Mouse (Mus musculus) small intestine, adult 2 months (tissue): ENCODE results near the gene Rtkn2.

Source experiments
- CTCF ChIP-seq: fragments of 200-500 bp; IDR thresholded peaks from 2 replicates; pipeline ENCODE4 v1.5.1; 2012; ENCODE audit warnings: low read depth, mild to moderate bottlenecking, control low read depth, inconsistent platforms, low read length, moderate library complexity, mixed read lengths; ENCODE audit not compliant: insufficient replicate concordance, insufficient read length; ENCODE audit errors: extremely low read depth
- POLR2A ChIP-seq: fragments of 200-500 bp; IDR thresholded peaks from 2 replicates; pipeline ENCODE4 v1.6.1; 2012; ENCODE audit warnings: low read depth, mild to moderate bottlenecking, control low read depth, inconsistent platforms, low read length, moderate library complexity

DNA sequence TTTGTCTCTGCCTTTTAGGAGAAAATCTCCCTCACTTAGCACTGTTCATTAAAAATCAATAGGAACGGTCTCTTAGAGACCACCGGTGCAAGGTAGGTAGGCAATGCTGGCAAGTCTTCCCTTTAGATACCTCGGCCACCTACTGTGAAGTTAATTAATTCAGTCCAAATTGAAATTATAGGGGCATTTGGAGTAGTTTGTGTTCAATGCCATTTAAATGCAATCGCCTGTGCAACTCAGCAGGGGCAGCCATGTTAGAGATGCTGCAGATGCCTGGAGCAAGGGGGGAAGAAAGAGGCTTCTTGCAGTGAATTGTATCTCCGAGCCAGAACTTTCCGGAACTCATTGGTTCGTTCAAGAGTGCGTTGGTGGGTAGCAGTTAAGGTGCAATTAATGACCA lies 65.5 kb downstream of the Rtkn2 start:
- TF ChIP-seq CTCF, result no peak
- no peak for TF ChIP-seq POLR2A
